Mouse (Mus musculus) gastrocnemius, postnatal 4 days (tissue): ENCODE results near the gene Vmn1r193. TPM values are rescaled to one million over a fixed set of nuclear protein-coding genes. Genes with fewer than 3 reads are reported as not detected.
"Not testable (repeated sequence)": the region's sequence is repeated elsewhere in the genome, so short reads cannot be mapped to it uniquely, and the experiment has no call there.

Experiments used
- DNase-seq, 2 experiments: peaks; one replicate each; pipeline ENCODE4 v3.0.0; 2021 to 2022; ENCODE audit warnings: low spot score in 2 of 2, mixed read lengths in 2 of 2
- long read RNA-seq, 2 experiments: library from polyadenylated mRNA; stranded (forward); transcript quantifications; one replicate each; pipeline ENCODE4 v2.0.0; 2021
- microRNA-seq: library from miRNA; unstranded; fragments of <30 nt; microRNA quantifications from one replicate; pipeline ENCODE4 v1.2.0, GENCODE M21; 2021
- total RNA-seq, 2 experiments: library from RNA; stranded (reverse); gene quantifications; 2 replicates each; pipeline ENCODE4 v1.2.3; 2021

Gene Vmn1r193
- not detected for total RNA-seq
- long read RNA-seq, experiment 1, result 0 reads
- long read RNA-seq, experiment 2, result 0 reads

DNA sequence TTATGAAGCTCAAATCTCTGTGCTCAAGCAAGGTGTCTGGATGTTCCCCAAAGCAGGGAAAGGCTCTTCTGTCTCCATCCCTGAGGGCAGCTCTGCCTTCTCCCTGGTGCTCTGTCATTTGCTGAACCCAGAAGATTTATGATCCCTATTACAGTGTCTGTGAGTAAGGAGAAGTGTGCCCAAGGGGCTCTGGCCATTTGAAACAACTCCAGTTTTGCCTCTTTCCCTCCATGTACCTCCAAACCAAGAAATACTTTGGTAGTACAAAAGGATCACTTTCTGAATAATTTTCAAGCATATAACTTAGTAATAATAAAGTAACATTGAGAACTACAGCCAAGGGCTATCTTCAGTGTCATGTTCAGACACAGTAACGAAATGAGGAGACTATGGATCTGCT lies at the start of gene Vmn1r193:
TSS of gene Vmn1r193 (minus strand) at position 101 of the 400 bp plus-strand sequence.
- DNase-seq, result not testable (repeated sequence)

DNA sequence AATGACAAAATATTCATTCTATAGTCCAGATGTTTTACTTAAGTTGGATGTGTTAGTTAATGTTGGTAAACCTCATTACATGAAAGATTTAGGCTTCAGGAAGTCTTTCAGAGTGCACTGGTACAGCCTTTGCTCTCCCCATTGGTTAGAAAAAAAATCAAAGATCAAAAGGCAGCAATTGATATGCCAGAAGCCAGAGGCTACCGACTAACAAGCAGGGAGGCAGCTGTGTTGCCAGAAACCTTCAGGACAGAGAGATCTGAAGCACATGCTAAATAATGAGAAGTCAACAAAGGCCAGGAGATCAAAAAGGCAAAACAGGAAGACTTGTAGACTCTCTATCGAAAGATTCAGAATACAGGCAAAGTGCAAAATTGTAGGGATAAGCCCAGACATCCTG lies 48.8 kb upstream of the Vmn1r193 start:
- DNase-seq, result no peak

DNA sequence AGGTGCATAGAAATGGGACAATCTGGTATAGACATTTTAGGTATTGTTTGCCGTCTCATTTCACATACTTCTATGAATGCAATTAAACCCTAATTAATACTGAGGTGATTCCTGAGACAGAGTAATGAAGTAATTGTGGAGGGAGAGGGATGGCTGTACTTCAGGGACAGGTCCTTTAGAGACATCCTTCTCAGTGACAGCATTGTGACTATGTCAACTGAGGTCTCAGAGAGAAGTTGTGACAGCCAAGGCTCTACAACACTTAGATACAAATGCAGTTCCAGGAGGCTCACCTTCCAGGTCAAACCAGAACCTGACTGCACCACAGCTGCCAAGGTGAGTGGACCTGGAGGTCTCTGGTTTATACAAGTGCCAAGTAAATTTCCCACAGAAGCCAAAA lies 47.3 kb upstream of the Vmn1r193 start, which contains the start of gene Vmn1r195:
TSS of gene Vmn1r195 (plus strand) at position 301 of the 400 bp plus-strand sequence.
- DNase-seq, result not testable (repeated sequence)

DNA sequence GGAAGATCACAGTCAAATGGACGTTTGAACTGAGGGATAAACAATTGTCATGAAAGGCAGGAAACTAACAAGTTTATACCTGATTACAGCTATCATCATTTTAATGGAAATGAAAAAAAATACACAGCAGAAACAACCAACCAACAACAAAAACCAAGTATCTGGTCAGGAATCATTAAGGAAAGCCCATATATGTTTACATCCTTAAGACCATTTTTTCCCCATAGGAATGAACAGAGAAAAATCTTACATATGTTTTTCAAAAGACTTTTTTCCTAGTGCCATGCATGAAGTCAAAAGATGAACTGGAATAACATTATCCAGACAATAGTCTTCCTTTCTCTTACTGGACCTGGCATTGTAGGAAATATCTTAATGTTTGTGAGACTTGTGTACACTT lies 21.0 kb upstream of the Vmn1r193 start, which contains the start of gene Vmn1r194:
TSS of gene Vmn1r194 (plus strand) at position 301 of the 400 bp plus-strand sequence.
- DNase-seq, result no peak

DNA sequence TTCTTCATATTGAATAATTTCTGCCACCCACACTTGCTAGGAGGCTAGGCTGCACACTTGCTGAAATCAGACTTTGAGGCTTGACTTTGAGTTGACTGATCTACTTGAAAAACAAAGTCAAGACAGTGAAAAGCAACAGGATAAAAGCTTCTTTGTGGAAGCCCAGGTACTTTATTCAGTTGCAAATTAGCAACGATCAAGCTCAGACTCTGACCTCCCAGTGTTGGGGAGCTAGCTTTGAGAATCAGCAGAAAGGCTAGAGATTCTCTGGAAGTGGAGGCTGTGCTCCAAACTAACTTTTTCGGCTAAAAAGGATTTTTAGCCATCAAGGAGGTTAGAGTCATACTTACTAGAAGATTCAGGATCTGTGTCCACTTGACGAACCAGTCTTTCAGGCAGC lies 30.2 kb downstream of the Vmn1r193 start:
- DNase-seq, result not testable (repeated sequence)

DNA sequence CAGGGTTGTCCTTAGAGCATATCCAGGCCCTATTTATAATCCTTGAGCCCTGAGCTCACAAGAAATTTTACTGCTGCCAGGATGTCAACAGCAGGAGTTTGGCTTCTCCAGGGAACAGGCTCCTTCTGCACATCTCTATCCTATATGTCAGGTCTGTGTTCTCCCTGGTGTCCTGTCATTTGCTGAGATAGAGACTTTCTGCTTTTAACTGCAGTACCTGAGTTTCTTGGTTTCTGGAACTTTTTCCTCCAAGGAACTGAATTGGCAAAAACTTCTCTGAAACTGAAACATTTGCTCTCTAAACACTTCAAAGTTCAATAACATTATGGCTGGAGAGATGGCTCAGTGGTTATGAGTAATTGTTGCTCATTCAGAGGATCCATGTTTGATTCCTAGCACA lies 31.9 kb downstream of the Vmn1r193 start, which contains the start of gene Vmn1r192:
TSS of gene Vmn1r192 (minus strand) at position 101 of the 400 bp plus-strand sequence.
- no peak for DNase-seq

DNA sequence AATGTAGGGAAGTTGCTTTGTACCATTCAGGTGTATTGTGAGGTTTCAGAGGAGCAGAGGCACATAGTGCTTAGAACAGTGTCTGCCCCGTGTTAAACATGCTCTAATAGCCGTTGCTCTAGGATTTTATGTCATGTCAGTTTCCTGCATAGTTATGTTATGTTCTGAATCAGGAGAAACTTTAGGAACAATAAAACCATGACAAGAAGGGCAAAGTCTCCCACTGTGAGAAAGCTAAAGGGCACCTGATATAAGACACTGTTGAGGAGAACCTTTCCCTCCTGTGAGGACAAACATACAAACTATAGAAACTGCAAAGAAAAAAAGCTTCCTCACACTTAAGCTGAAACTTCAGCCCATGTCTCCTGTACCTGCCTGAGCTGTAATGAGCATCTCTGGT lies 32.6 kb downstream of the Vmn1r193 start:
- DNase-seq, result no peak

DNA sequence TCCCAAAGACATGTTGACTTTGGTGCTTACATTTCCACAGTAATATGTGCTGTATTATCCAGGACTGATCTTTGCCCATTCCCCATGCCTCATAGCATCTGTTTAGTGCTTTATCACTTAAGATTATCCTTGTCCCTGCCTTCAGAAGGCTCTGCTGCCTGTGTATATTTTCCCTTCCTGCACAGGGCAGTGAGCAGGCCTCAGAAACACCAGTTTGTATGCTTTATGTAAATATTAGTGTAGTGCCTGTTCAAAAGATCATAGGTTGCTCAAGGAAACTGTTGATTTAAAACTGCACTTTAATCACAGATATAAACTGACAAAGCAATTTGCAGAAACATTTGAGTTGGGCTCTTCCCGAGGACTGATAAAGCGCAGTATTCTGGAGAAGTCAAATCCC lies 33.6 kb downstream of the Vmn1r193 start:
- DNase-seq, result no peak

DNA sequence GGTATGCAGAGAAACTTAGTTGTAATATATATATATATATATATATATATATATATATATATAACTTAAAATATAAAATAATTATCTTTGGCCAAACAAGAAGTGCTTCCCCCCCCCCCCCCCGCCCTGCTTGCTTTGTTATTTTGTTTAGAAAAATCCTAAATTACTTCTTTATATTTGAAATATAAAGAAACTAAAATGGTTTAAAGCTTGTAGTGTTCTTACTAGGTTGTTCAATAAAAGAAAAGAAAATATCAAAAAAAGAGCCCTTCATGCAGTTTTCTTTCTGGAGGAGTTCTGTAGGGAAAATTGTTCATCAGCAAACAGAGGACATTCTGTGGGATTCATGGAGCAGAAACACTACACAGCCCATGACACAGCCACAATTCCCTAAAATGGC lies 39.1 kb downstream of the Vmn1r193 start, which contains the start of gene Vmn1r191:
TSS of gene Vmn1r191 (minus strand) at position 101 of the 400 bp plus-strand sequence.
- DNase-seq, result no peak

DNA sequence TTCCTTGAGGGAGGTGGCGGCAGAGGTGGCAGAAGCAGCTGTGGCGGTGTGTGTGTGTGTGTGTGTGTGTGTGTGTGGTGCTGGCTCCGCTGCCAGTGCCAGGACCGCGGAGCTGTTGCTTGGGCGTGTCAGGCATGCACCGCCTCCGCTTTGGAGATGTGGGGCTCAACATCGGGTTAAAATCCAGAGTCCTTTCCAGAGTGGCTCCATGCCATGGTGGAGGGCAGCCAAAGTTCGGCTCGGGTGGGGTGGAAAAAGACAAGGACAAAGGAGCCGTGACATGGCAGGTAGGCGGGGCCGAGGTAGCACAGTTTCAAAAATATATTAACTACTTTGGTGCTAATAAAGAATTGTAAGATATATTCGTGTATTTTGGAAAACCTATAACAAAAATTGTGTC lies 54.5 kb downstream of the Vmn1r193 start:
- DNase-seq, result no peak

Small RNAs within 50 kb of the gene (microRNA-seq; reads per million reads assigned to microRNA genes)
- not detected for gene Gm23282
- not detected for gene Gm25084

Other genes with a start within 250 kb of the Vmn1r193 start
- not detected for gene Pom121l2, start 242.0 kb downstream of the Vmn1r193 start, total RNA-seq
- gene Prss16, start 213.4 kb downstream of the Vmn1r193 start, total RNA-seq, result under 1 TPM; 0.20 to 0.21 TPM
- gene Hist1h2ah, start 187.6 kb downstream of the Vmn1r193 start, total RNA-seq, result 100 to 1,000 TPM; 276 to 360 TPM
- 100 to 1,000 TPM; 393 to 555 TPM for gene Hist1h2bk, start 187.3 kb downstream of the Vmn1r193 start, total RNA-seq
- gene Hist1h4i, start 181.8 kb downstream of the Vmn1r193 start, total RNA-seq, result 100 to 1,000 TPM; 143 to 189 TPM
- gene Hist1h2ag, start 180.2 kb downstream of the Vmn1r193 start, total RNA-seq, result 100 to 1,000 TPM; 270 to 354 TPM
- 100 to 1,000 TPM; 250 to 321 TPM for gene Hist1h2bj, start 179.9 kb downstream of the Vmn1r193 start, total RNA-seq
- gene Vmn1r188, start 138.7 kb downstream of the Vmn1r193 start, total RNA-seq, result not detected
- gene Vmn1r189, start 117.3 kb downstream of the Vmn1r193 start, total RNA-seq, result not detected
- not detected for gene Vmn1r191, start 39.2 kb downstream of the Vmn1r193 start, total RNA-seq
- gene Vmn1r192, start 32.0 kb downstream of the Vmn1r193 start, total RNA-seq, result not detected
- not detected for gene Vmn1r194, start 21.1 kb upstream of the Vmn1r193 start, total RNA-seq
- not detected for gene Vmn1r195, start 47.4 kb upstream of the Vmn1r193 start, total RNA-seq
- not detected for gene Vmn1r196, start 66.8 kb upstream of the Vmn1r193 start, total RNA-seq
- gene Vmn1r197, start 101.4 kb upstream of the Vmn1r193 start, total RNA-seq, result not detected
- not detected for gene Vmn1r198, start 127.2 kb upstream of the Vmn1r193 start, total RNA-seq
- not detected for gene Vmn1r199, start 156.7 kb upstream of the Vmn1r193 start, total RNA-seq
- gene Vmn1r200, start 167.2 kb upstream of the Vmn1r193 start, total RNA-seq, result under 1 TPM; 0.07 to 0.16 TPM
- not detected for gene Vmn1r201, start 248.8 kb upstream of the Vmn1r193 start, total RNA-seq